Mouse (Mus musculus) retina, embryonic 14.5 days (tissue): Measurements from ENCODE around the gene Rex1bd.
"Not testable (repeated sequence)": the region's sequence is repeated elsewhere in the genome, so short reads cannot be mapped to it uniquely, and the experiment has no call there.

Source experiments
- DNase-seq: peaks from one replicate; pipeline ENCODE4 v3.0.0-alpha.2; 2015; ENCODE audit warnings: low spot score

The Rex1bd gene

DNA sequence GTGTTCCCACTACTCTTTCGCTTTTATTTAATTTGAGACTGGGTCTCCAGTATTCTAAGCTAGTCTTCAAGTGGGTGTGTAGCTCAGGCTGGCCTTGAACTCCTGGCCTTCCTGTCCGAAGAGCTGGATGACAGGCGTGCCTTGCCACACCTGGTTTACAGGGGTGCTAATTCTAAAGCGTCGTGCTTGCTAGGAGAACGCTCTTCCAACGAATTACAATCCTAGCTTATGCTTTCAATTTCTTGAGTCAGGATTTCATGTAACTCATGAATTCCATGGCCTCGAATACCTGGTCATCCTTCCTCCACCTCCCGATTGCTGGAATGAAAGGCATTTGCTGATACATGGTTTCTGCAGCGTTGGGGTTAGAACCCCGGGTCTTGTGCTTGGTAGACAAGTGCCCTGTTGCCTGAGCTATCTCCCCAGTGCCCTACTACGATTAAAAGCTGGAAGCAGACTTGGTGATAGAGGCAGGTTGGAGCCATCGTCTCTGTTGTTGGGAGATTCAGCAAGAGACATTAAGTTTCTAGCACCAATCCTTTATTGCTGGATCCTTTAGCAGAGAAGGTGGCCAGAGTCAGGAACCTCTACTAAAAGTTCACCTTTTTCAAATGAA, 21.7 kb upstream of the Rex1bd start:
- no peak for DNase-seq

DNA sequence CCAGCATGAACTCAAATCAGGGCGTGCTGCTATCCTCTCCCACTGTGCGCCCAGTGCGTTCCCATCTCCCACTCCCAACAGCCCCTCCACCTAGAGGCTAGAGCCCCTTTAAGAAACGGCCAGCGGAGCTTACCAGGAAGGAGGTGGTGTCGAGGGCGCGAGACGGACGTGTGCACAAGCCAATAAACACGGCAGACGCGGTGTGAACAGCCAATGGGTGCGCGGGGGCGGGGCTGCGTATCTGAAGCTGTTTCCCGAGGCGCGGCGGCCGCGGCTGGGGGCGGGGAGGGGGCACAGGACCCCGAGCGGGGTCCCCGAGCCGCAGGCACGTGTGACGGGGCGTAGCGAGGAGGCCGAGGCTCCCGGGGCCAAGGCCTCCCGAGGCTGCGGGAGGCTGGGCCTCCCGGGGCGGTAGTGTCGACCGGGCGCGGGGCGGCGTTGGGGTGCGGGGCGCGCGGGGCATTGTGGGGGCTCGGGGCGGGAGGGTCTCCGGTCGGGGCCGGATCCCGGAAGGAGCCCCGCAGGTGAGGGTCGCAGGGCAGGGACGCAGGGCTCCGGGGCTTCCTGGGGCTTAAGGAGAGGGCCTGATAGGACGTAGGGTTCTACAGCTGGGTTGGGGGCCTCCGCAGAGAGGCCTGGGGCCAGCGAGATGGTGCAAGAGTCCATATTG, 21.1 kb upstream of the Rex1bd start, which contains the start of the genes Fkbp8 and Kxd1:
Fkbp8 (plus strand) TSS at position 213 of the 670 bp plus-strand sequence.
Kxd1 (minus strand) TSS at position 445 of the 670 bp plus-strand sequence.
- peak; percentile 98 for DNase-seq

DNA sequence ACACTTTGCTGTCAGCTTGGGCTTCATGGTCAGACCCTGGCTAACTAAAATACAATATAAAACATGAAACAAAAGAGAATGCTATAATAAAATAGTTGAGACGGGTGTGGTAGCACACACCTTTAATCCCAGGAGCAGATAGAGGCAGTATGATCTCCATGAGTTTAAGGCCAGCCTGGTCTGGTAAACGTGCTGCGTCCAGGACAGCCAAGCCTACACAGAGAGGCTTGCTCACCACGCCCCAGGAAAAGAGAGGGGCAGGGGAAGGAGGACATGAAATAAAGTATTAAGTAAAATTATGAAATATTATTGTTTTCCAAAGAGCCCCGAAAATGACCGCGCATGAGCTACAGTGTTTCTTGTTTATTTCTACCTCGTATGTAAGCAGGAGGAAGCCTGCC, 20.6 kb upstream of the Rex1bd start:
- DNase-seq = no peak

DNA sequence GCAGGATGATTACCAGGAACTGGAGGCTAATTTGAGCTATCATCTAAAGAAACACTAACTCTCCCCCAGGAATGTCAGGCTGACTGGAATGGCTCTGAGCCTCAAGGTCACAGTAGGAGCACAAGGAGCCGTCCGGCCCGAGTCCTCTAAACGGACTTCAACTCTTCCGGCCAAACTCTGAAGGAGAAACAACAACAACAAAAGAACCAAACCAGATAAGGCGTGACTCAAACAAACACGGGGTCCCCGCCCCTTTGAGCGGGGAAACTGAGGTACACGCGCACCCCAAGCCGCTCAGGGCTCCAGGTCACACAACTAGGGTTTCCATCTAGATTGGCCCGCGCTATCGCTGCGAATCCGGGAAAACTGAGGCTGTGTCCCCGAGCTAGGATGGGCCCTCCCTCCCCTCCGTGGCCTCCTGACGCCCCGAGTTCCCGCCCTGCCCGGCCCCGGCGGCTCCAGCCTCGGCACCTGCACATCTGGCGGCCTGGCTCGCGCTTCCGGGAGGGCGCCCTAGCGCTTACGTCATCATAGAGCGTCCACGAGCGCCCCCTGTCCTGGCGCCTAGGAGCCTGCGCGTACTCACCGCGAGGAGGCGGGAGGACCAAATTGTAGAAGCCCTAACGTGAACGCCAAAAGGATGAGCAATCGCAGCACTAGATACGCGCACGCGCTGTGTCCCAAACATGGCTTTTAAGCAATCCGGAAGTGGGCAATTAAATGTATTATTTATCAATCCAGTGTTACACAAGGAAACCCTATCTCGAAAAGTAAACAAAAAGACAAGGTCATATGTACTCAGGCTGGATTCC, 16.2 kb upstream of the Rex1bd start:
- DNase-seq = peak; percentile 98

DNA sequence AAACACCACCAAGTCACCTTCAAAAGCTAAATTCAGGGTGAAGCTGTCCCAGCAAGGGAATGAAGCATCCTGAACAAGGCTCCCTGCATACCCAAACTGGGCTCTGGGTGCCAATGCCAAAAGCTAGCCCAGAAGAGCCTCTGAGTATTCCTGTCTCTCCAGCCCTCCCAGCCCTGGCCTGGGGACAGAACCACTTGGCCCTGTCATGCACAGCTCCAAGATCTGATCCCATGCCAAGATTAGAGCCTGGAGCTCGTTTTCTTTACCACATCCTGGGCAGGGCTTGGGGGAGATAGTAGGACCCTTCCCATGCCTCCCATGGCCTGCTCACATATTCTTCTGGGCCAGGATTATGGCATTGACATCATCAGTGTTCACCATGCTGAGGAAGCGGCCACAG, 13.1 kb upstream of the Rex1bd start:
- no peak for DNase-seq

DNA sequence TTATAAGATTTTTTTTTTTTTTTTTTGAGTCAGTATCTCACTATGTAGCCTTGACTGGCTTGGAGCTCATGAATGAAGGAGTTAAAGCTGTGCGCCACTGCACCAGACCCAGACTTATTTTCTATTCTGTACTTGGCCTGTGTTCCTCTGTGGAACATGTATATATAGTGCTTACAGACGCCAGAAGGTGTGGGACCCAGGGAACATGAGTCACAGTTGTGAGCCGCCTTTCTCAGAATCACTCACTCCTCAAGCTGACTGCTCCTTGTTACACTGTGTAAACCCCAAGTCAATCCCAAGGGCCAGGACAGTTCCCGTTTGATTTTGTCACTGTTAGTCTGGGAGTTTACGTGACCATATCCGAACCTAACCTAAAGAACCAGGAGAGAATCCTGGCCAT, 12.5 kb upstream of the Rex1bd start:
- DNase-seq = no peak

DNA sequence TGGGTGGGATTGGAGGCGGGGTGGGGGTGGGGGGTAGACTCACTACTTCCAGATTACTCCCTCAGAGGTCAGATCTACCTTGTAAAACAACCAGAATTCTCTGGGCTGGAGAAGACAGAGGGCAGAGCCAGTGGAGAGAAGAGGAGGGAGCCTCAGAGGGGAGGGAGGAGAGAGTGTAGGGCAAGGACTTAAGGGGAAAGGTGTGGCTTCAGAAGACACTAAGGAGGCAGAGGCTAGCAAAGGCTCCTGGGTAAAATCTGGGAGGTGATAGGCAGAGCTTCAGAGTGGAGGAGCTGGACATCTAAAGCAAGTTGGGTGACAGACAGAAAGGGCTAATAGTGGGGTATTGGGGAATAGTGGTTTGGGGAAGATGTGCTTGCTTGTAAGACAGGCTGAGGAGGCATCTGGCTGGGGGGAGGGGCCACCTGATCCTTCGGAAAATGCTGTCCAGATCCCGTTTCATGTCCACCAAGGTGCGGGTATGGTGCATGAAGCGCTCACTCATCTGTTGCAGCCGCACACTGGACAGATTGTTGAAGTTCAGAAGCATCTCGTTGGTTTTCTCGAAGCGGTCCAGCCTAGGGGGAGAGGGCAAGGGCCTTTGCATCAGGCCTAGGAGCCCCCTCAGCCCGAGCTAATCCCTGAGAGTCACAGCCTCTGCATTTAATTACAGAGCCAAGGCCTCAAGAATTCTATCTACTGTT, 11.5 kb upstream of the Rex1bd start:
- no peak for DNase-seq

DNA sequence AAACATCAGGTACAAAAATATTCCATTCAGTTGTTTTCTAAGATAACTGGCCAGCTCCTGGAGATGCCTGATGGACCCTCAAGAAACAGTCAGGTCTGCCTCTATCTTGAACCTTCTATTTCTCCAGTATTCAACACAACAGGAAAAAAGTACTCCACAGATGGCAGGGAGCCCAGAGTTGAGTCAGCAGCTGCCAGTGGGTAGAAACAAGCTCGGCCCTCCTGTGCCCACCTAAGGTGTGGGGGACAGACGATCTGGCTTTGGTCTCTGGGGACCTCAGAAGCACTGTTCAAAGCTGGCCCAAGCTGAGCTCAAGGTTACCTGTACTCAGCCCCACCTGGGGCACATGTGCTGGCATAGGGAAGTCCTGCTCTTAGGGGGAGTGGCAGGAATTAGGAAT, 6.9 kb upstream of the Rex1bd start:
- no peak for DNase-seq

DNA sequence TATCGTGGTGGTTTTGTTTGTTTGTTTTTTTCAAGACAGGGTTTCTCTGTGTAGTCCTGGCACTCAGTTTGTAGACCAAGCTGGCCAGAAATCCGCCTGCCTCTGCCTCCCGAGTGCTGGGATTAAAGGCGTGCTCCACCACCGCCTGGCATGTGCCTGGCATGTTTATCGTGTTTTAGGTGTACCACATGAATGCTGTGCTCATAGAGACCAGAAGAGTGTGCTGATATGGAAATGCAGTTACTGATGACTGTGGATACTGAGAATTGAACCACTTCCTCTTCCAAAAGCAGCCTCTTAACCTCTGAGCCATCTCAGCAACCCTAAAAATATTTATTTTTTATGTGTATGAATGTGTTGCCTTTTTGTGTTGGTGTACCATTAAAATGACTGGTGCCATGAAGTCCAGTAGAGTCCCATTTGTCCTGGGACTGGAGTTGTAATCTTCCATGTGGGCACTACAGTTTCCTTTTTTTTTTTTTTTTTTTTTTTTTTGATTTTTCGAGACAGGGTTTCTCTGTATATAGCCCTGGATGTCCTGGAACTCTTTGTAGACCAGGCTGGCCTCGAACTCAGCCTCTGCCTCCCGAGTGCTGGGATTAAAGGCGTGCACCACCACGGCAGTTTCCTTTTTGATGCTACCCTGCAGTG, 5.8 kb upstream of the Rex1bd start:
- no peak for DNase-seq

DNA sequence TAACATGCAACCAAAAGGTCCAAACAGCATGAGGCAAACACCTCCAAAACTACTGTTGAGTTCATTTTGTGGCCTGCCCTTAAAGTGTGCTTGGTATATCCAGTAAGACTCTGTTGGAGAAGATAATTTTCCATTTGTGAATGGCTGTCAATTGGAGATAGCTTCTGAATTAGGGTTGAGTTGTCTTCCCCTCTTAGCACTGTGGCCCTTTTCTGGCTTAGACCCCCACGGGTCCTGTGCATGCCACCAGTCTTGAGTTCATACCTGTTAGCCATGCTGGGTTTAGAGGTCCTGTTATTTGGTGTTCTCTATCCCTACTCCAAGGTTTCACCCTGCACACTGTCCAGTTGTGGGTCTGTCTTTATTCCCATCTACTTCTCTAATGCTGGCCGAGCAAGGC, 5.2 kb upstream of the Rex1bd start:
- no peak for DNase-seq

DNA sequence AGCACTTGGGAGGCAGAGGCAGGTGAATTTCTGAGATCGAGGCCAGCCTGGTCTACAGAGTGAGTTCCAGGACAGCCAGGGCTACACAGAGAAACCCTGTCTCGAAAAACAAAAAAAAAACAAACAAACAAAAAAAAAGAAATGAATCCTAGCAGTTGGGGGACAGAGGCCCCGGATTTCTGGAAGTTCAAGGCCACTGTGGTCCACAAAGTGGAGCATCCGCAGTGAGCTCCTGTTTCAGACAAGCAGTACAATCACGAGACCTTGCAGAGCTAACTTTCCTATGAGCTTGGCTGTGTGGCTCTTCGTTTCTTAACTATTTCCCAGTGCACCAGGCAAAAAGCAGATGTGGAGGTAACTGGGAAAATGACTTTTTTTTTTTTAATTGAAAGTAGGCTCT, 4.6 kb upstream of the Rex1bd start:
- not testable (repeated sequence) for DNase-seq

DNA sequence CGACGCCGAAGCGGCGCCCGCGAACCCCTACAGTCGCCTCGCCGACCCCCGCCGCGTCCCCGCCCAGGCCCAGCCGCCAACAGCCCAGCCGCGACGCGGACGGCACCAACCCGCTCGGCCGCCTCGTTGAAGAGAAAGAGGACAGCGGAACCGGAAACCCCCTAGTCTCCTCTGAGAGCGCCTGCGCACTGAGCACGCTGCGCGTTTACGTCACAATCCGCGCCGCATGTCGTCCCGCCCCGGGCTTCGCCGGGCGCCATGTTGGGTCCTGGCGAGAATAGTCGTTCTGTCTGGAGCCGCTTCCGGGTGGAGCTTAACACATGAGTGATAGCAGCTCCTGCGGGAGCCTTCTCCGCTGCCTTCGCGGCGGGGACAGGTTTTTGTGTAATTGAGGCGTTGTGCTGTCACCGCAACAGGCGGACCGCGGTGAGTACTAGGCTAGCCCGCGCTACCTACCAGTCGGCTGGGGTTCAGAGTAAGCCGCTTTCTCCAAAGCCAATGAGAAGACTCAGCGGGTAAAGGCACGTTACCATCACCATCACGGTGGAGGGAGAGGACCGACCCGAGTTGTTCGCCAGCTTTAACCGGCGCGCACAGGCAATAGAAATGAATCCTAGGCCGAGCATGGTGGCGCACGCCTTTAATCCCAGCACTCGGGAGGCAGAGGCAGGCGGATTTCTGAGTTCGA, 3.8 kb upstream of the Rex1bd start, which contains the start of gene Uba52:
Uba52 (minus strand) TSS at position 574 of the 688 bp plus-strand sequence.
- peak; percentile 99 for DNase-seq

DNA sequence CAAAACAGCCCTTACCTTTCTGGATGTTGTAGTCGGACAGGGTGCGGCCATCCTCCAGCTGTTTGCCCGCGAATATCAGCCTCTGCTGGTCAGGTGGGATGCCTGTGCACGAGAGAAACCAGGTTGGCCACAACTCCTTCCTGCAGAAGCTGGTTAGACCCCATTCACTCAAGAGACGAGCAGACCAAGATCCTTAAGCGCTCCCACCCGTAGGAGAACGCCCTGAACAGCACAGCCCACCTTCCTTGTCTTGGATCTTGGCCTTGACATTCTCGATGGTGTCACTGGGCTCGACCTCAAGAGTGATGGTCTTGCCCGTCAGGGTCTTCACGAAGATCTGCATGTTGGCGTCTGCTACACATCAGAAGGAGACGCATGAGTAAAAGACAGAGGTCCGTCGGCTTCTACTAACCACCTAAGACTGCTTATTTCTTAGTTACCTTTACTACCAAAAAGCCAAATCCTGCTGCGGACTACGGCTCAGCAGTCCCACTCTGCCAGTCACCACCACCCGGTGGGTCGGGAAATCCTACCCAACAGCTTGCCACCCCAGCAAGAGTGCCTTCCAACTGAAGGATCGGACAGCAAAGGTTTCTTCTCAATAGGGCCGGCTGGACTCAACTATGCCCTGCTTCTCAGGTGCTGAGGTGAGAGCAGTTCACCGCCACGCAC, 2.9 kb upstream of the Rex1bd start:
- no peak for DNase-seq

DNA sequence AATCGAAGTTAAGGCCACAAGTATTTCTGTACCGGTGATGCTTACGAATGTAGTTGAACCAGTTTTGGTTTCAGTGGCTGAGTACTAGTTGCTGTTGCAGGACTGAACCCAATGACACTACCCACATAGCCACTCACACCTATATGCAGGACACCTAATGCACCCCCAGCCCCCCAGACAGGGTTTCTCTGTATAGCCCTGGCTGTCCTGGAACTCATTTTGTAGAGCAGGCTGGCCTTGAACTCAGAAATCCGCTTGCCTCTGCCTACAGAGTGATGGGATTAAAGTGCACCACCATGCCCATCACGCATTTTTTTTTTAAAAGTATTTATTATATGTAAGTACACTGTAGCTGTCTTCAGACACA, 458 bp upstream of the Rex1bd start:
- no peak for DNase-seq

DNA sequence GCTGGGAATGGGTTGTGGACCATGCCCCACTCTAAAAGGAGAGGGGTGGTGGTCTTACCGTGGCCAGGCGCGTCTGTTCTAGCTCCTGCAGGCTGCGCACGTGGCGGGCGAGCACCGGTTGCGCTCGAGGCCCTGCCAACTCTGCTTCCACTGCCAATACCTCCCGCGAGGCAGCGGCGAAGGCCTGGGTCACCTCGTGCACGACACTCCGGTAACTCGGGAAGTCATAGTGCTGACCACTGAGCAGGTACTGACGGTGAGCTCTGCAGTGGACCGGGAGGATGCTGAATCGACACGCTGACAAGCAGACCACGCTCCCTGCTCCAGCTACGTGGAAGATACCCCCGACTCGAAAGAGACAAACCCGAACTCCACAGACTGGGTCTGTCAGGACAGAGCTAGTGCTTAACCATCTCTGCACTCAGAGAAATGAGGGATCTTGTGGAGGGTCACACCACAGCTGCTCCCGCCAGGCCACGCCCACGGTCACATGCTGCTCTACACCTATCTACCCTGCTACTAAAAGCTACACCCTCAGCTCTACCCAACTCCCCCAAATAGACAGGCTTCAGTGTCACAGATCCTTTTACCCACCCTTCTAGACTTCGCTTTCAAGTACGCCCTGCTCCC, 739 bp downstream of the Rex1bd start:
- DNase-seq = no peak

DNA sequence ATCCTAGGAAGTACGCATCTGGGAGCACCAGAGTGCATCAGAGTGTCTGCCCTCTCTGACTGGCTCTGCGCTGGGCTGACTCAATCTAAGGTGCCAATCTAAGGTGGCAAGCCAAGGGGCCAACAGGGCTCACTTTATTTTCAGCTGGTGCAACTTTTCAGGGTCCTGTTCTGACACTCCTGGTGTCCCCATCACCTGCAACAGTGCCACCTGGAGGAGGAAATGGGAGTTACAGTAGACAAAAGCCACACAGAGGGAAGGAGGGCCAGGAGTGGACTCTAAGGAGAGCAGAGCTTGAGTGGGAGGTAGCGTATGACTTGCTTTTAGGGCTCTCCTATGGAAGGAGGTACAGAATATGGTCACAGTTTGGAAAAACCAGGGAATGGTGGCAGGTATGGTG, 1.7 kb downstream of the Rex1bd start:
- DNase-seq = peak; percentile 88

DNA sequence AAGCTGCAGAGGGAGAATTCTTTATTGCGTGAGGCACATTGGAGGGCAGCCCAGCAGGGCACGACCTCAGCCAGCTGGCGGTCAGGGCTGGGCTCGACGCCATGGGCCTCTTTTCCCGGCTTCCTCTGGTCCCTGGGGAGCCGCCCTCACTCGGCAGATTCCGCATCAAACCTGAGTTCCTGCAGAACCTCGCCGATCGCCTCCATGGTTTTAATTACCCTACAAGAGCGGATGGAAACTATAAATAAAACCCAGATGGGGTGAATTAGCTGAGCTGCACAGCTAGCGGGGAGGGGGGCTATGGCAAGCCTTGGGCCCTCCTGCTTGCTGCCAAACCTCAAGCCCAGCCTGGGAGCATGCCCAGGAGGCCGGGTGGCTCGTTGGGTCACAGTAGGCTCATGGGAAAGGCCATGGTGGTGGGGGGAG, 2.2 kb downstream of the Rex1bd start:
- DNase-seq = no peak

DNA sequence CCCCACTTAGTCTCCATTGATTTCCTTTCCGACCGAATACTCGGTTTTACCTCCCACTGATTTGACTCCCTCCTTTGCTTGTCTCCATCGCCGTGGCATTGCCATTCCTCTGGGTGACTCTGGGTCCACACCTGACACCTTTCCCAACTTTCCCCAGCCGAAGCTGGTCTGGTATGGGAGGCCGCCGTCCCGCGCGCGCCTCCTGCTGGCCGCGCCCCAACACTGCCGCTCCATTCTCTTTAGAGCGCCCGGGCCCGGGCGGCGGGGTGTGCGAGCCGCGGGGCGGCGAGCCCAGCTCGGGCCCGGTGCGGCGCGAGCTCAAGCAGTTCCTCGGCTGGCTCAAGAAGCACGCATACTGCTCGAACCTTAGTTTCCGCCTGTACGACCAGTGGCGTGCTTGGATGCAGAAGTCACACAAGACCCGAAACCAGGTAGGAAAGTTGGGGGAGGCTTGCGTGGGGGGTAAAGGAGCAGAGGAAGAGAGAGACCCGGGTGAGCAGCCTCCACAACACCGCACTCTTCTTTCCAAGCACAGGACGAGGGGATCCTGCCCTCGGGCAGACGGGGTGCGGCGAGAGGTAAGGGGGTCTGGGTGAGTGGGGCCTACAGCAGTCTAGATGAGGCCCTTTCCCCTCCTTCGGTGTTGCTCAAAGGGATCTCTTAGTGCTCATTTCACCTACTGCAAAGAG, 3.3 kb downstream of the Rex1bd start:
- peak; percentile 82 for DNase-seq

DNA sequence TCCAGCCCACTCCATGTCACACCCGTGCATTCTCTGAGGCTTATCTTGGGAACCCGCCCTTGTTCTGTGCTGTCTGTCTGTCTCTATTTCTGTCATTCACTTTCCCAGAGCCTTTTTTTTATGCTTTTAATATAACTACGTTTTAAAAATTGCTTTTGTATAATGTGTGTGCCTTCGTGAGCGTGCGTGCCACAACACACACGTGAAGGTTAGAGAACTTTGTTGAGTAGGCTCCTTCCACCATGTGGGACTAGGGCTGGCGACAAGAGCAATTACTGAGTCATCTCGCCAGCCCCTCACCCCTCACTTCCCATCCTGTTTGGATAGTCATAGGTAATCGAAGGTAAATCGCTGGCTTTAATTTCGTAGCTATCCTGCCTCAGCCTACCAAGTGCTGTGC, 4.0 kb downstream of the Rex1bd start:
- no peak for DNase-seq
